Mouse (Mus musculus) forebrain, embryonic 16.5 days (tissue): ENCODE results near the gene Trit1. TPM values are rescaled to one million over a fixed set of nuclear protein-coding genes. Genes with fewer than 3 reads are reported as not detected.

Experiments
- ATAC-seq: fragments of 200-750 bp; cut with Nextera tagmentation; 2 replicates; pipeline ENCODE4 v1.8.0; 2017; ENCODE audit warnings: mild to moderate bottlenecking, moderate library complexity
- H3K27ac ChIP-seq: fragments of 300-500 bp; sonication (generic); 2 replicates; pipeline ENCODE4 v1.5.1; 2014; ENCODE audit warnings: low read length, control low read depth
- H3K27me3 ChIP-seq: fragments of 300-500 bp; sonication (generic); replicated peaks from 2 replicates; pipeline ENCODE4 v1.6.1; 2014; ENCODE audit warnings: low read length; ENCODE audit not compliant: control insufficient read depth, insufficient read depth
- H3K36me3 ChIP-seq: fragments of 300-500 bp; sonication (generic); 2 replicates; pipeline ENCODE4 v1.6.1; 2014; ENCODE audit not compliant: control insufficient read depth, insufficient read depth
- H3K4me1 ChIP-seq: fragments of 300-500 bp; sonication (generic); replicated peaks from 2 replicates; pipeline ENCODE4 v1.6.1; 2014; ENCODE audit warnings: low read length; ENCODE audit not compliant: control insufficient read depth, insufficient read depth
- H3K4me2 ChIP-seq: fragments of 300-500 bp; sonication (generic); 2 replicates; pipeline ENCODE4 v1.6.1; 2014; ENCODE audit warnings: mild to moderate bottlenecking, low read length, control low read depth
- H3K4me3 ChIP-seq: fragments of 300-500 bp; sonication (generic); replicated peaks from 2 replicates; pipeline ENCODE4 v1.5.1; 2014; ENCODE audit warnings: mild to moderate bottlenecking, low read length, control low read depth
- H3K9ac ChIP-seq: fragments of 300-500 bp; sonication (generic); replicated peaks from 2 replicates; pipeline ENCODE4 v1.6.1; 2014; ENCODE audit warnings: low read depth, low read length, control low read depth
- H3K9me3 ChIP-seq: fragments of 300-500 bp; sonication (generic); 2 replicates; pipeline ENCODE4 v1.6.1; 2016; ENCODE audit warnings: low read length; ENCODE audit not compliant: control insufficient read depth
- WGBS: fragments of 180-500 bp; shearing (Covaris S2); extraction: QIAGEN DNeasy Blood & Tissue Kit; methylation state at CpG from one replicate; pipeline ENCODE4 v1.1.7; 2014; 5-methylcytosine and 5-hydroxymethylcytosine counted together
- polyA plus RNA-seq: library from polyadenylated mRNA; unstranded; fragments of >200 nt; fragmentation: Nextera tagmentation; extraction: Ambion mirVana; gene quantifications from 2 replicates; pipeline ENCODE4 v1.2.1, GENCODE M21; 2015

The Trit1 gene
- polyA plus RNA-seq, 1 experiment from 2014 or later: 34.1 TPM

GRCm38 (mm10) chr4:122992276-122992675 lies 24.1 kb upstream of the Trit1 start:
- 75% methylated on average over 3 of the region's 3 CpGs for WGBS
- H3K36me3 ChIP-seq: no peaks in the 10 kb centered on the region
- H3K4me3 ChIP-seq: no peak overlapping the region
- H3K27ac ChIP-seq: no peak overlapping the region
- no peak overlapping the region for H3K4me2 ChIP-seq
- no peak overlapping the region for H3K9ac ChIP-seq
- no peaks in the 10 kb centered on the region for H3K27me3 ChIP-seq
- H3K4me1 ChIP-seq: peaks cover 6% of the 10 kb centered on the region; the same call in 1 of the 2 replicates
- H3K9me3 ChIP-seq: no peaks in the 10 kb centered on the region
- no peak for ATAC-seq

GRCm38 (mm10) chr4:122995404-122996220 lies 20.8 kb upstream of the Trit1 start, which contains the start of gene Mycl:
Mycl (plus strand) TSS chr4:122995652.
- WGBS: under 1% methylated on average over 66 of the region's 69 CpGs
- Histone ChIP-seq H3K27me3 (no peaks in the 10 kb centered on the region), H3K36me3 (no peaks in the 10 kb centered on the region; the same call in 1 of the 2 replicates), H3K27ac (peak within 1 kb of the TSS; percentile 96), H3K9ac (peak within 1 kb of the TSS; percentile 97), H3K4me1 (peaks cover 32% of the 10 kb centered on the region), H3K4me3 (peak within 1 kb of the TSS; percentile 97), H3K4me2 (peak within 1 kb of the TSS; percentile 89), H3K9me3 (no peaks in the 10 kb centered on the region)
- ATAC-seq: peak; percentile 75

GRCm38 (mm10) chr4:122996221-122996617 lies 20.2 kb upstream of the Trit1 start:
- Histone ChIP-seq H3K36me3 (peaks cover 5% of the 10 kb centered on the region), H3K27me3 (no peaks in the 10 kb centered on the region), H3K4me3 (peak overlapping the region; percentile 97), H3K4me2 (peak overlapping the region; percentile 89), H3K9ac (peak overlapping the region; percentile 97), H3K4me1 (peaks cover 38% of the 10 kb centered on the region), H3K27ac (peak overlapping the region; percentile 96), H3K9me3 (no peaks in the 10 kb centered on the region)
- no peak; the same call in 1 of the 2 replicates for ATAC-seq
- 0% methylated on average over 32 of the region's 32 CpGs for WGBS

- H3K9ac ChIP-seq: peak overlapping the region; percentile 97
- no peaks in the 10 kb centered on the region for H3K27me3 ChIP-seq
- H3K27ac ChIP-seq: peak overlapping the region; percentile 96
- ATAC-seq: 0 out of 2 replicates have a peak, but pooled peaks have one; percentile 5
- peak overlapping the region; percentile 89 for H3K4me2 ChIP-seq
- H3K4me3 ChIP-seq: peak overlapping the region; percentile 97
- WGBS: under 1% methylated on average over 47 of the region's 47 CpGs
- peaks cover 8% of the 10 kb centered on the region for H3K36me3 ChIP-seq
- H3K4me1 ChIP-seq: peaks cover 41% of the 10 kb centered on the region
- H3K9me3 ChIP-seq: no peaks in the 10 kb centered on the region
These were observed 19.6 kb upstream of the Trit1 start for GRCm38 (mm10) chr4:122996618-122997381.

- Histone ChIP-seq H3K9me3 (no peaks in the 10 kb centered on the region), H3K9ac (peak overlapping the region; percentile 69), H3K36me3 (peaks cover 11% of the 10 kb centered on the region), H3K4me2 (peak overlapping the region; percentile 89), H3K27ac (peak overlapping the region; percentile 83), H3K4me1 (peaks cover 46% of the 10 kb centered on the region), H3K4me3 (peak overlapping the region; percentile 97), H3K27me3 (no peaks in the 10 kb centered on the region)
- peak; percentile 67 for ATAC-seq
- 3% methylated on average over 12 of the region's 12 CpGs for WGBS
These were observed 17.7 kb upstream of the Trit1 start for GRCm38 (mm10) chr4:122998537-122999262.

- H3K27me3 ChIP-seq: no peaks in the 10 kb centered on the region
- WGBS: 4% methylated on average over 4 of the region's 4 CpGs
- H3K9me3 ChIP-seq: no peaks in the 10 kb centered on the region
- H3K4me1 ChIP-seq: peaks cover 46% of the 10 kb centered on the region
- no peak; the same call in 1 of the 2 replicates for ATAC-seq
- H3K4me3 ChIP-seq: peak overlapping the region; percentile 97
- H3K36me3 ChIP-seq: peaks cover 11% of the 10 kb centered on the region
- peak overlapping the region; percentile 69 for H3K9ac ChIP-seq
- H3K4me2 ChIP-seq: peak overlapping the region; percentile 89
- peak overlapping the region; percentile 83 for H3K27ac ChIP-seq
These were observed 17.1 kb upstream of the Trit1 start for GRCm38 (mm10) chr4:122999263-122999691.

- peaks cover 11% of the 10 kb centered on the region for H3K36me3 ChIP-seq
- peaks cover 47% of the 10 kb centered on the region for H3K4me1 ChIP-seq
- no peaks in the 10 kb centered on the region for H3K27me3 ChIP-seq
- H3K4me2 ChIP-seq: peak overlapping the region; percentile 89
- H3K27ac ChIP-seq: 0 out of 2 replicates have a peak overlapping the region, but pooled peaks have one; percentile 17
- H3K4me3 ChIP-seq: no peak overlapping the region; the same call in 1 of the 2 replicates
- no peaks in the 10 kb centered on the region for H3K9me3 ChIP-seq
- 35% methylated on average over 14 of the region's 14 CpGs for WGBS
- no peak for ATAC-seq
- peak overlapping the region; percentile 69; the same call in 1 of the 2 replicates for H3K9ac ChIP-seq
These were observed 16.3 kb upstream of the Trit1 start for GRCm38 (mm10) chr4:123000130-123000529.

GRCm38 (mm10) chr4:123000617-123001342 lies 15.6 kb upstream of the Trit1 start:
- Histone ChIP-seq H3K27ac (no peak overlapping the region), H3K4me1 (peaks cover 49% of the 10 kb centered on the region)

More at GRCm38 (mm10) chr4:123000617-123001342, 15.6 kb upstream of the Trit1 start:
- ATAC-seq: no peak
- no peaks in the 10 kb centered on the region for H3K9me3 ChIP-seq
- 36% methylated on average over 17 of the region's 17 CpGs for WGBS
- no peaks in the 10 kb centered on the region for H3K27me3 ChIP-seq
- H3K36me3 ChIP-seq: peaks cover 11% of the 10 kb centered on the region
- H3K4me3 ChIP-seq: no peak overlapping the region
- H3K9ac ChIP-seq: no peak overlapping the region
- no peak overlapping the region for H3K4me2 ChIP-seq
